Mouse (Mus musculus) heart, embryonic 13.5 days (tissue): ENCODE data around the gene Gm8369. TPM values are rescaled to one million over a fixed set of nuclear protein-coding genes. Genes with fewer than 3 reads are reported as not detected.
"Not testable (repeated sequence)": the region's sequence is repeated elsewhere in the genome, so short reads cannot be mapped to it uniquely, and the experiment has no call there.

Experiments used
- ATAC-seq: fragments of 200-750 bp; cut with Nextera tagmentation; 2 replicates; pipeline ENCODE4 v1.8.0; 2017; ENCODE audit warnings: moderate TSS enrichment; ENCODE audit not compliant: insufficient number of reproducible peaks, low FRiP score, low TSS enrichment; ENCODE audit errors: extremely low read depth
- H3K27ac ChIP-seq: fragments of 300-500 bp; sonication (generic); replicated peaks from 2 replicates; pipeline ENCODE4 v1.5.1; 2015; ENCODE audit warnings: moderate library complexity, mild to moderate bottlenecking, inconsistent platforms
- H3K27me3 ChIP-seq: fragments of 300-500 bp; sonication (generic); replicated peaks from 2 replicates; pipeline ENCODE4 v1.6.1; 2015; ENCODE audit warnings: mild to moderate bottlenecking, inconsistent platforms
- H3K36me3 ChIP-seq: fragments of 300-500 bp; sonication (generic); 2 replicates; pipeline ENCODE4 v1.6.1; 2015; ENCODE audit warnings: mild to moderate bottlenecking, inconsistent platforms
- H3K4me1 ChIP-seq: fragments of 300-500 bp; sonication (generic); 2 replicates; pipeline ENCODE4 v1.6.1; 2015; ENCODE audit warnings: inconsistent platforms
- H3K4me2 ChIP-seq: fragments of 300-500 bp; sonication (generic); 2 replicates; pipeline ENCODE4 v1.6.1; 2015; ENCODE audit warnings: inconsistent platforms, mild to moderate bottlenecking, moderate library complexity
- H3K4me3 ChIP-seq: fragments of 300-500 bp; sonication (generic); 2 replicates; pipeline ENCODE4 v1.5.1; 2015; ENCODE audit warnings: moderate library complexity, mild to moderate bottlenecking, inconsistent platforms
- H3K9ac ChIP-seq: fragments of 300-500 bp; sonication (generic); 2 replicates; pipeline ENCODE4 v1.6.1; 2015; ENCODE audit warnings: inconsistent platforms, mild to moderate bottlenecking, moderate library complexity
- H3K9me3 ChIP-seq: fragments of 300-500 bp; sonication (generic); 2 replicates; pipeline ENCODE4 v1.6.1; 2016; ENCODE audit warnings: inconsistent platforms
- WGBS: fragments of 180-500 bp; shearing (Covaris S2); methylation state at CpG from one replicate; pipeline ENCODE4 v1.1.7; 2015; ENCODE audit warnings: mixed read lengths; 5-methylcytosine and 5-hydroxymethylcytosine counted together
- polyA plus RNA-seq: library from polyadenylated mRNA; unstranded; fragments of >200 nt; fragmentation: Nextera tagmentation; extraction: Ambion mirVana; gene quantifications from 2 replicates; pipeline ENCODE4 v1.2.1, GENCODE M21; 2015

The Gm8369 gene
- polyA plus RNA-seq, 1 experiment from 2014 or later, result not detected

DNA sequence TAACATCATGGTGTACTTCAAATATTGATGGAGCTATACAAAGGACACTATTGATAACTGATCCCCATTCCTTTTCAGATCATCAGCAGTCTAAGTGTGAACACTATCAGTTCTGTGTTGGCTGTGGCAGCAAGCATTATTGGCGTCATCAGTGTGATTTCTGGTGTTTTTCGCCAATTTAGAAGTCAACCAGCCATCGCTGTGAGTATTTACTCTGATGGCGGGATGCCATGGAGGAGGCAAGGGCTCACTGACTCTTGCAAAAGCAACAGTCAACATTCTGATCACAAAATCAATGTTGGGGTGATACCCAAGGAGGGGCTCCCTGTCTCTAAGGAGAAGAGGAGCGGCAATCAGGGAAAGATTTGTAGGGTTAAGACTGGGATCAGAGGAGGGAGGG, 69.0 kb downstream of the Gm8369 start:
- H3K36me3 ChIP-seq, result no peaks in the 10 kb centered on the region
- no peaks in the 10 kb centered on the region for H3K4me1 ChIP-seq
- H3K4me3 ChIP-seq, result no peak overlapping the region
- no peaks in the 10 kb centered on the region for H3K27me3 ChIP-seq
- H3K4me2 ChIP-seq, result no peak overlapping the region
- no peak overlapping the region for H3K9ac ChIP-seq
- no peak overlapping the region for H3K27ac ChIP-seq
- no peak for ATAC-seq
- no peaks in the 10 kb centered on the region for H3K9me3 ChIP-seq
- WGBS, result 76% methylated on average over 5 of the region's 5 CpGs

DNA sequence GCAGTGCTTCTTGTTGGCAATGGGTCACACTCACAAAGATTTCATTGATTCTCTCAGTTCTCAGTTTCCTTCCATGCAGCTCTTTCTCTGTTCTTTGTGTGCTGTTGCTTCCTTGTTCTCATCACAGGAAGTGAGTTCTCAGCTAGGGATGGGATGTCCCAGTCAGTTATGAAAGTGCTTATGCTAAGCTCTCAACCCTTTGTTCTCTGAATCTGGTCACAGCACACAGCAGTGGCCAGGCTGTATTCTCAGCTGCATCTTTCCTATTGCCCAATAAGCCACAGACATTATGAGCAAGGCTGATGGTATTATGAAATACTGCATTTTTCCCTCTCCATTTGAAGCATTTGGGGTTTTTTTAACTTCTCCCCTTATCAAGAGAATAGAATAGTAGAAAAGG, 73.8 kb downstream of the Gm8369 start:
- H3K27me3 ChIP-seq, H3K9ac ChIP-seq: not testable (repeated sequence)

More for the DNA sequence above, 73.8 kb downstream of the Gm8369 start:
- H3K27ac ChIP-seq, H3K9me3 ChIP-seq, ATAC-seq, H3K4me1 ChIP-seq, H3K4me2 ChIP-seq, H3K4me3 ChIP-seq, H3K36me3 ChIP-seq: not testable (repeated sequence)

Other genes starting within 250 kb of the Gm8369 start
- gene Ms4a1, start 219.7 kb upstream of the Gm8369 start, polyA plus RNA-seq, result not detected in 2 replicates
- gene Ms4a5, start 202.1 kb upstream of the Gm8369 start, polyA plus RNA-seq, result not detected in 2 replicates
- 0.05 TPM in 1 of 2 replicates, not detected in the other for gene Ms4a14, start 171.5 kb upstream of the Gm8369 start, polyA plus RNA-seq
- gene Ms4a7, start 149.8 kb upstream of the Gm8369 start, polyA plus RNA-seq, result 2.7 and 3.6 TPM in 2 replicates
- gene Ms4a4a, start 110.4 kb upstream of the Gm8369 start, polyA plus RNA-seq, result 2.8 and 4.2 TPM in 2 replicates
- gene Ms4a4c, start 81.2 kb upstream of the Gm8369 start, polyA plus RNA-seq, result 0.27 and 1.3 TPM in 2 replicates
- gene Ms4a4b, start 42.4 kb upstream of the Gm8369 start, polyA plus RNA-seq, result not detected in 2 replicates
- 2.8 and 3.7 TPM in 2 replicates for gene Ms4a6c, start 16.6 kb upstream of the Gm8369 start, polyA plus RNA-seq
- gene Ms4a6b, start 30.6 kb downstream of the Gm8369 start, polyA plus RNA-seq, result 3.0 and 3.7 TPM in 2 replicates
- 0.37 and 0.47 TPM in 2 replicates for gene Ms4a4d, start 50.9 kb downstream of the Gm8369 start, polyA plus RNA-seq
- 1.7 and 2.6 TPM in 2 replicates for gene Ms4a6d, start 118.9 kb downstream of the Gm8369 start, polyA plus RNA-seq
- not detected in 2 replicates for gene Ms4a2, start 137.8 kb downstream of the Gm8369 start, polyA plus RNA-seq
- 0.12 and 0.31 TPM in 2 replicates for gene Ms4a3, start 154.9 kb downstream of the Gm8369 start, polyA plus RNA-seq
- gene Oosp2, start 174.6 kb downstream of the Gm8369 start, polyA plus RNA-seq, result not detected in 2 replicates
- not detected in 2 replicates for gene Oosp1, start 205.2 kb downstream of the Gm8369 start, polyA plus RNA-seq
- not detected in 2 replicates for gene Oosp3, start 211.1 kb downstream of the Gm8369 start, polyA plus RNA-seq